Mouse (Mus musculus): ENCODE data around the gene Bcar1. TPM values are rescaled to one million over a fixed set of nuclear protein-coding genes. Genes with fewer than 3 reads are reported as not detected.

Gene Bcar1
- polyA plus RNA-seq, 1 experiment: 136 TPM

DNA sequence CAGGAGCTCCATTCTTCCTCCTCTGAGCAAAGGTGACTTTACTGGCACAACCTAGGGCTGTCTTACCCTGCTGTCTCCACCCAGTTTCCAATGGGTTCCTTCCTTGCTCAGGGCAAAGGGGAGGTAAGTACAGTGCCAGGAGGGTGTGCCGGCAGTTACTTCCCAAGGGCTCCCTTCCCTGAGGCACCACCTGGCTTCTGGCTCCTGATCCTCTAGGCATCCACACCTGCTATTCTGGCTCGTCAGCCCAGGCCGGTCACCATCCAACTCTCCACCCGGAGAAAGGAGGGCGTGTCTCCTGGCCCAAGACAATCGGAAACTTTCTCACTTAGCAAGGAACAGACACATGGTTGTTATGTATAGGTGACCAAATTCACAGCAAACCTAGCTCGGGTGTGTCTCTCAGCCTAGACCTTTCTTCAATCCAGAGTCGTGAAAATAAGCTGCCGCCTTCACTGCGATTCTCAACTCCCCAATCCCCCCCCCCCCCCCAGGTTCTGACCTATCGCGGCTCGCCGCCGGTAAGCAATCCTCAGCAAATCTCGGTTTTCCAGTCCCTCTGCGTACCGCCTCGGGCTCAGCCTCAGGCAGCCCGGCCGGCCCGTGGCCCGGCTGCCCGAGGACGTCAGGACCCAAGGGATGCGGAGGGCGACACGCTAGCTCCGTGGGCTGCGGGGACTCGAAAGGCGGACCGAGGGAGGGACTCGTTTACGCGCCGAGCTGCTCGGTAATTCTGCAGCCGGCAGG lies 12.2 kb downstream of the Bcar1 start:
- Histone ChIP-seq H3K4me3 (ENCODE audit: insufficient read depth, poor library complexity, severe bottlenecking) (peak overlapping the region; percentile 73), H3ac (ENCODE audit: control insufficient read depth, insufficient read length, low read depth) (peak overlapping the region; percentile 83), H3K79me2 (ENCODE audit: control insufficient read depth, insufficient read depth) (peaks cover 100% of the 10 kb centered on the region), H3K79me3 (ENCODE audit: low read depth) (peaks cover 93% of the 10 kb centered on the region), H3K36me3 (ENCODE audit: control insufficient read depth, insufficient read depth) (peaks cover 20% of the 10 kb centered on the region), H3K27me3 (ENCODE audit: control insufficient read depth, insufficient read depth, insufficient read length) (no peaks in the 10 kb centered on the region)
- TF ChIP-seq FOSL1 (IDR thresholded peaks at IDR 0.05; ENCODE audit: insufficient read depth, low read length, poor library complexity, severe bottlenecking) (no peak), CTCF (IDR thresholded peaks at IDR 0.05; ENCODE audit: control insufficient read depth, insufficient read depth, insufficient read length) (no peak), MAX (IDR thresholded peaks at IDR 0.05) (no peak), CEBPB (IDR thresholded peaks at IDR 0.05; ENCODE audit: low read depth) (no peak), MYOD1 (IDR thresholded peaks at IDR 0.05; ENCODE audit: control insufficient read depth, insufficient read length, low read depth) (no peak), MYOG (IDR thresholded peaks at IDR 0.05; ENCODE audit: control insufficient read depth, extremely low read depth, insufficient read length) (no peak), USF1 (IDR thresholded peaks at IDR 0.05; ENCODE audit: low read depth) (no peak)

DNA sequence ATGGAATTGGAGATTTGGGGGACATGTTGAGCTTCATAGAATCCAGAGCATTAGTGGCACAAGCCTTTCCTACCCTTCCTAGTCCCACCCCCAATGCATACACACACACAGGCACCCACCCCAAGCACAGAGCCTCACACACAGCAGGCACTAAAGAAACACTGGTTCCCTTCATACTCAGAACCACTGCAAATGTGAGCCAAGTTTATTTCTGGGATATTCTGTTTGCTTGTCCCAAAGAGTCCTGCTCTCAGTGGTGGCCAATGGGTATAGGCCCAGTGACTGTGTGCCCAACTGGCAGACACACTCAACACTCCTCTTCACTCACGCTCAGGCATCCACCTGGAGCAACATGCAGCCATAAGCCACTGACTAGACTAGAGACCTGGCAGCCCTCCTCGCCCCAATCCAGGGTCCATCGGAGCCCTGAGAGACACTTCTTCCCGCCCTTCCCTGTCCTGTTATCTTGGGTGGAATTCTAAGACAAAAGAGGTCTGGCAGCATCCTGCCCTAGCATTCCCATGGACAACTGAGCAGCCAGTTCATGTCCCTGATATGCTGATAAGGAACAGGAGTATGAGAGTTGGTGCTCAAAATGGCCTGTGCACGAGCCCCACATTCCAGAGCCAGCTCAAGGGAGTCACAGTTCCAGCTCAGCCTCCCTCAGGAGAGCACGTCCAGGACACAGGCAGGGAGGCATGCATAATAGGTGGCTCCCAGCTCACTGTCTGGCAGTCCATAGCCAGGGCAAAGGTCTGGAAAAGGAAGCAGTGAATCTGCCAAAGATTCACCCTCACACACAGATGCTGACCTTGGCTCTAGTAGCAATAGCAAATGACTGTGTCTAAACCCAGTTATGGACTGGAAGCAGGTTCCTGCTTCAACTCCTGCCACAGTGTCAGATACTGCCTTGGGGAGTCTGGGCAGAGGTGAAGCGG lies 14.1 kb downstream of the Bcar1 start:
- Histone ChIP-seq H3K79me2 (ENCODE audit: control insufficient read depth, insufficient read depth) (peaks cover 100% of the 10 kb centered on the region), H3K36me3 (ENCODE audit: control insufficient read depth, insufficient read depth) (peaks cover 28% of the 10 kb centered on the region), H3K27me3 (ENCODE audit: control insufficient read depth, insufficient read depth, insufficient read length) (no peaks in the 10 kb centered on the region), H3K79me3 (ENCODE audit: low read depth) (peaks cover 89% of the 10 kb centered on the region), H3ac (ENCODE audit: control insufficient read depth, insufficient read length, low read depth) (peak overlapping the region; percentile 60), H3K4me3 (ENCODE audit: insufficient read depth, poor library complexity, severe bottlenecking) (peak overlapping the region; percentile 19)
- no peak for TF ChIP-seq USF1 (IDR thresholded peaks at IDR 0.05; ENCODE audit: low read depth)
- no peak for TF ChIP-seq MAX (IDR thresholded peaks at IDR 0.05)
- TF ChIP-seq CEBPB (IDR thresholded peaks at IDR 0.05; ENCODE audit: low read depth): no peak
- TF ChIP-seq MYOD1 (IDR thresholded peaks at IDR 0.05; ENCODE audit: control insufficient read depth, insufficient read length, low read depth): no peak
- no peak for TF ChIP-seq FOSL1 (IDR thresholded peaks at IDR 0.05; ENCODE audit: insufficient read depth, low read length, poor library complexity, severe bottlenecking)
- TF ChIP-seq CTCF (IDR thresholded peaks at IDR 0.05; ENCODE audit: control insufficient read depth, insufficient read depth, insufficient read length): no peak
- TF ChIP-seq MYOG (IDR thresholded peaks at IDR 0.05; ENCODE audit: control insufficient read depth, extremely low read depth, insufficient read length): no peak

DNA sequence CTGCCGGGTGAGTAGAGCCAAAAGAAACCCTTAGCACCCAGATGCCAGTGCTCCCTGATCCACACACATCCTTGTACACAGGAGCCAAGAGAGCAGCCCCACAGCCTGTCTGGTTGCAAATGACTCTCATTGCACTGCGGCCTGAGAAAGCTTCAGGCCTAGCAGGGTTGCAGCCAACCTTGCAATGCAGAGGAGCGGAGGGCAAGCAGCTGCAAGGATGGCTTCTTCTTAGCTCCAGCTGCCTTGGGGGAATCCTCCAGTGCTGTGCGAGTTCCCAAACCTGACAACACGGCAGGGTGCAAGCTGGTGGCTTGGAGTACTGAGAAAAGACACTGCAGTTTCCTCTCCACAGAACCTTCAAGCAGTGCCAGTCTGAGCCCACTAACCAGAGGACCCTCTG lies 15.1 kb downstream of the Bcar1 start:
- H3K4me3 ChIP-seq (ENCODE audit: insufficient read depth, poor library complexity, severe bottlenecking): no peak overlapping the region
- H3K27me3 ChIP-seq (ENCODE audit: control insufficient read depth, insufficient read depth, insufficient read length): no peaks in the 10 kb centered on the region
- H3K79me3 ChIP-seq (ENCODE audit: low read depth): peaks cover 89% of the 10 kb centered on the region
- peaks cover 100% of the 10 kb centered on the region for H3K79me2 ChIP-seq (ENCODE audit: control insufficient read depth, insufficient read depth)
- H3K36me3 ChIP-seq (ENCODE audit: control insufficient read depth, insufficient read depth): peaks cover 36% of the 10 kb centered on the region
- TF ChIP-seq MYOG (IDR thresholded peaks at IDR 0.05; ENCODE audit: control insufficient read depth, extremely low read depth, insufficient read length) (no peak), CEBPB (IDR thresholded peaks at IDR 0.05; ENCODE audit: low read depth) (no peak), MAX (IDR thresholded peaks at IDR 0.05) (no peak), USF1 (IDR thresholded peaks at IDR 0.05; ENCODE audit: low read depth) (no peak), FOSL1 (IDR thresholded peaks at IDR 0.05; ENCODE audit: insufficient read depth, low read length, poor library complexity, severe bottlenecking) (no peak), CTCF (IDR thresholded peaks at IDR 0.05; ENCODE audit: control insufficient read depth, insufficient read depth, insufficient read length) (no peak)
- H3ac ChIP-seq (ENCODE audit: control insufficient read depth, insufficient read length, low read depth): peak overlapping the region; percentile 25

DNA sequence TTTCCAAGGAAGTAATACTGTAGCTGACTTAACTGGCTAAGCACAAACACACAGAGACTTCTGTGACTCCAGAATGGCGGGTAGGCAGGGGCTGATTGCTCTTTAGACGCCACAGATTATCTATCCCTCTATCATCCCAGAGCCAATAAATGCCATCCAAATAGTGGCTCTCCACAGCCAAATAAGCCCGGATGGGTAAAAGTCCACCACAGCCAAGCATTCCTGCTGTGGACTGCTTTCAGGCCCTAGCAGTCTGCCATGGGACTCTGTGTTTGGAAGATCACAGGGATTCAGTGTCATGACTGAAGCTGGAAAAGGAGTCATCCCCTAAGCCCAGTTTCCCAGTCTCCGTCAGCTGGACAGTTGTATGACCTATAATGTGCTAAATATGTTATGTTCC lies 16.1 kb downstream of the Bcar1 start:
- Histone ChIP-seq H3K36me3 (ENCODE audit: control insufficient read depth, insufficient read depth) (peaks cover 43% of the 10 kb centered on the region), H3ac (ENCODE audit: control insufficient read depth, insufficient read length, low read depth) (peak overlapping the region; percentile 31), H3K79me3 (ENCODE audit: low read depth) (peaks cover 89% of the 10 kb centered on the region), H3K27me3 (ENCODE audit: control insufficient read depth, insufficient read depth, insufficient read length) (no peaks in the 10 kb centered on the region), H3K4me3 (ENCODE audit: insufficient read depth, poor library complexity, severe bottlenecking) (no peak overlapping the region), H3K79me2 (ENCODE audit: control insufficient read depth, insufficient read depth) (peaks cover 100% of the 10 kb centered on the region)
- TF ChIP-seq CEBPB (IDR thresholded peaks at IDR 0.05; ENCODE audit: low read depth) (no peak), CTCF (IDR thresholded peaks at IDR 0.05; ENCODE audit: control insufficient read depth, insufficient read depth, insufficient read length) (no peak), USF1 (IDR thresholded peaks at IDR 0.05; ENCODE audit: low read depth) (no peak), FOSL1 (IDR thresholded peaks at IDR 0.05; ENCODE audit: insufficient read depth, low read length, poor library complexity, severe bottlenecking) (no peak), MYOG (IDR thresholded peaks at IDR 0.05; ENCODE audit: control insufficient read depth, extremely low read depth, insufficient read length) (no peak), MAX (IDR thresholded peaks at IDR 0.05) (no peak), MYOD1 (IDR thresholded peaks at IDR 0.05; ENCODE audit: control insufficient read depth, insufficient read length, low read depth) (no peak)

DNA sequence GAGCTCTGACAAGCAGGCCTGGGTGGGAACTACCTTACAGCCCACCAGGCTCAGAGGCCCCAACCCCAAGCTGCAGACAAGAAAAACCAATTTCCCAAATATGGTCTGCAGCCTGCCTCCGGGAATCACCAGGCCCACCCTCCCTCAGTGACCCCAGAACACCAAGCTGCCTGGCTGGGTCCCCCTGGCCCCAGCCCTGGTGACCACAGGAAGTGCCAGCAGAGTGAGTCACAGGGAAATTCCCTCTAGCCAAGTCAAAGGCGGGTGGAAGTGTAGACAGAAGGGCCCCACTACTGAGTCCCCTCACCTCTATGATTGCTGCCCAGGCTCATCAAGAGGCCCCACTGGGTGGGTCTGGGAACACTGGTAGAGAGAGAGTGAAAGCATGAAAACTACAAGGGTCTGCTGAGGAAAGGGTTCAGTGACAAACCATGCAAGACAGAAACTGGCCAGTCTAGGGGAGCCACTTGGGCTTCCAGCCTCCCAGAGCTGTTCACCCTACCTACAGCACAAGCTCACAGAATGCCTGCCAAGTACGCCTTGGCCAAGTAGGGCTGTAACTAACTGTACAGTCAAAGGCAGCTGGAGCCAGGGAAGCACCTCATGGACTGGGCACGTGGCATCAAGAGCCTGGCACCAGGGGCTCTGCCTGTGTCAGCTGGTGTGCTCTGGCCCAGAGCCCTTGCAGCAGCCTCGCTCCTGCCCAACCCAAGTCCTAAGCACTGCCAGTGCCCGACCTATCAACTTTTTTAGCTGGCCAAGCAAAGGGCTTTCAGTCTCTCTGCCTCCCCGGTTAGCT lies 17.3 kb downstream of the Bcar1 start:
- TF ChIP-seq CTCF (IDR thresholded peaks at IDR 0.05; ENCODE audit: control insufficient read depth, insufficient read depth, insufficient read length): no peak
- peak; percentile 98 for TF ChIP-seq MAX (IDR thresholded peaks at IDR 0.05)
- no peak for TF ChIP-seq MYOG (IDR thresholded peaks at IDR 0.05; ENCODE audit: control insufficient read depth, extremely low read depth, insufficient read length)
- TF ChIP-seq FOSL1 (IDR thresholded peaks at IDR 0.05; ENCODE audit: insufficient read depth, low read length, poor library complexity, severe bottlenecking): peak; percentile 86
- TF ChIP-seq USF1 (IDR thresholded peaks at IDR 0.05; ENCODE audit: low read depth): peak; percentile 90
- TF ChIP-seq CEBPB (IDR thresholded peaks at IDR 0.05; ENCODE audit: low read depth): no peak
- TF ChIP-seq MYOD1 (IDR thresholded peaks at IDR 0.05; ENCODE audit: control insufficient read depth, insufficient read length, low read depth): peak; percentile 55
- Histone ChIP-seq H3ac (ENCODE audit: control insufficient read depth, insufficient read length, low read depth) (peak overlapping the region; percentile 56), H3K79me3 (ENCODE audit: low read depth) (peaks cover 93% of the 10 kb centered on the region), H3K36me3 (ENCODE audit: control insufficient read depth, insufficient read depth) (peaks cover 48% of the 10 kb centered on the region), H3K79me2 (ENCODE audit: control insufficient read depth, insufficient read depth) (peaks cover 100% of the 10 kb centered on the region), H3K4me3 (ENCODE audit: insufficient read depth, poor library complexity, severe bottlenecking) (no peak overlapping the region), H3K27me3 (ENCODE audit: control insufficient read depth, insufficient read depth, insufficient read length) (no peaks in the 10 kb centered on the region)
